Mouse (Mus musculus) ovary, adult 18-20 months (tissue): ENCODE data around the gene Gpr85.

Source experiments
- DNase-seq: peaks from one replicate; pipeline ENCODE4 v3.0.0; 2022; ENCODE audit warnings: low spot score, mixed read lengths

Gene Gpr85

GRCm38 (mm10) chr6:13812157-13812556 is 27.6 kb downstream of the Gpr85 start:
- no peak for DNase-seq

- no peak for DNase-seq
Observed at GRCm38 (mm10) chr6:13800071-13800470, 39.7 kb downstream of the Gpr85 start.

GRCm38 (mm10) chr6:13797389-13797788 is 42.4 kb downstream of the Gpr85 start:
- DNase-seq: no peak
